Mouse (Mus musculus) embryonic fibroblast, embryonic 13.5 days (primary cell): ENCODE measurements around the gene Rragd. TPM values are rescaled to one million over a fixed set of nuclear protein-coding genes. Genes with fewer than 3 reads are reported as not detected.

Source experiments
- H3K27ac ChIP-seq: 2 replicates; pipeline ENCODE4 v1.5.1; 2012; ENCODE audit warnings: low read length, control low read depth, inconsistent platforms; ENCODE audit not compliant: insufficient read depth
- H3K4me1 ChIP-seq: 2 replicates; pipeline ENCODE4 v1.6.1; 2011; ENCODE audit warnings: low read length; ENCODE audit not compliant: control insufficient read depth, insufficient read depth
- H3K4me3 ChIP-seq: 2 replicates; pipeline ENCODE4 v1.5.1; 2011; ENCODE audit warnings: mild to moderate bottlenecking, control low read depth, low read length; ENCODE audit not compliant: insufficient read depth
- CTCF ChIP-seq: IDR thresholded peaks from 2 replicates; pipeline ENCODE4 v1.5.1; 2011; ENCODE audit warnings: mild to moderate bottlenecking, control low read depth, low read length, moderate library complexity, borderline replicate concordance; ENCODE audit not compliant: insufficient read depth
- POLR2A ChIP-seq: IDR thresholded peaks from 2 replicates; pipeline ENCODE4 v1.6.1; 2011; ENCODE audit warnings: low read depth, mild to moderate bottlenecking, control low read depth, low read length, moderate library complexity
- polyA plus RNA-seq: library from polyadenylated mRNA; stranded (reverse); fragments of >200 nt; gene quantifications from 2 replicates; pipeline ENCODE4 v1.2.4, GENCODE M21; 2011; ENCODE audit warnings: low read depth; ENCODE audit not compliant: missing spikeins, insufficient read length

Gene Rragd
- polyA plus RNA-seq = 3.1 and 3.4 TPM in 2 replicates

DNA sequence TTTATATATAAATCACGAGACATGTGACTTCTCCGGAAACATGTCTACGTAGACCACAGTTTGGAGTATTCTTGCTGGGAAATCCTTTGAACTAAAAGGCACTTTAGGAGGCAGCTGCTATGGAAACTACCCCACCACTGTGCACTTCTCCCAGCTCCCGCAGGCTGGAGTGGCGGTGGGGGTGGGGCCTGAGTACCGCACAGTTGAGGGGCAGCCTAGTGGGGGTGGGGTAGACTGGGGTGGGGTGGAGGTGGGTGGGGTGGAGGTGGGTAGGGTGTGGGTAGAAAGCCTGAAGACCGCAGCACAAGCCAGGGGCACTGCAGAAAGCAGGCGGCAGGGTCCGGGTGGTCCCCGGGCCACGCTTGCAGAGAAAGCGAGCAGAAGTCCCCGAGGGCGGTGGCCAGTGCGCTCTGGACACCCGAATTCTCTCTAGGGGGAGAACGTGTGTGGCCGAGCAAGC is at the start of gene Rragd:
Gene Rragd, plus strand, starts transcription at position 322 of the 460 bp plus-strand sequence.
- Histone ChIP-seq H3K4me1 (no peaks in the 10 kb centered on the region; the same call in 1 of the 2 replicates), H3K4me3 (peak within 1 kb of the TSS; percentile 73), H3K27ac (no peak within 1 kb of the TSS)
- TF ChIP-seq CTCF (no peak), POLR2A (no peak)

DNA sequence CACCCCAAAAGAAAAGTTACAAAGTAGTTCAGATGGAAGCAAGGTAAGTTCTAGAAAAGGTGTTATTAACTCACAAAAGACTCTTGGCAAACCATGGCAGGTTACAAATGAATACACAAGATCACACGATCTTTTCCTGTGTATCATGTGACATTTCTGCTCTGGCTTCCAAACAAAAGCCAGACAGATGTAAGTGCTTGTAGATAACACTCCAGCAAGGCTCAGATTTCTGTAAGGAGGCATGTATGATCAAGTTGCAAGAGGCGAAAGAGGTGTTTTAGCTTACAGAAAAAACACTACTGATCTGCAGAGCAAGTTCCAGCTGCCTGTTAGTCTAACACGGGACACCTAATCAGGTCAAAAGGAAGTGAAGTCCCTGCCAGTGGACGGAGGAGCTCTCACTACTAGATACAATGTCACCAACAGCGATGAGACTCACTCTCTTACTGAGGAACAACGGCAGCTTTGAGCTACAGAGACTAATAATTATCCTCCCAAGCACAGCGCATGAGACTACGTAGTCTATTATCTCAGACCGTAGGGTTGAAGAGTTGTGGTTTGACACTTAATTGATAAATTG is 46.0 kb upstream of the Rragd start:
- Histone ChIP-seq H3K4me3 (no peak overlapping the region), H3K4me1 (0 out of 2 replicates have a peak, but pooled peaks cover 2% of the 10 kb centered on the region), H3K27ac (no peak overlapping the region)
- TF ChIP-seq POLR2A (no peak), CTCF (no peak)

DNA sequence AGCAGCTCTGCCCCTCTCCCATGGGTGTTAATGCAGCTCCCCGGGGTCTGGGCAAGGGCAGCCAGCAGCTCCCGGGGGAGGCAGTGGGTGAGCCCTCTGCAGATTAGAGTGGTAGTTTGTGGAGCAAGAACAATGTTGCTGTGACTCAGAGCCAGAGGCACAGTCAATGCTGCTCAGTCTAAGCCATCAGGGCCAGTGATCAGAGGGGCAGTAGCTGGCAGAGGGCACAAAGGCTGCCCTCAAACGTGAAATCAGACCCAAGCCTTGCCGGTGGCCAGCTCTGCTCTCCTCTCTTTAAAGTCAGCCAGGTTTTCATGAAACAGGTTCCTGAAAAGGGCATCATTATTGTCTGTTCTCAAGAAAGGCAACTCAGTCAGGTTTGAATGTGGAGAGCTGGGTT is 43.3 kb upstream of the Rragd start:
- TF ChIP-seq POLR2A = no peak
- no peak for TF ChIP-seq CTCF
- H3K27ac ChIP-seq = no peak overlapping the region
- H3K4me3 ChIP-seq = no peak overlapping the region
- 0 out of 2 replicates have a peak, but pooled peaks cover 2% of the 10 kb centered on the region for H3K4me1 ChIP-seq

DNA sequence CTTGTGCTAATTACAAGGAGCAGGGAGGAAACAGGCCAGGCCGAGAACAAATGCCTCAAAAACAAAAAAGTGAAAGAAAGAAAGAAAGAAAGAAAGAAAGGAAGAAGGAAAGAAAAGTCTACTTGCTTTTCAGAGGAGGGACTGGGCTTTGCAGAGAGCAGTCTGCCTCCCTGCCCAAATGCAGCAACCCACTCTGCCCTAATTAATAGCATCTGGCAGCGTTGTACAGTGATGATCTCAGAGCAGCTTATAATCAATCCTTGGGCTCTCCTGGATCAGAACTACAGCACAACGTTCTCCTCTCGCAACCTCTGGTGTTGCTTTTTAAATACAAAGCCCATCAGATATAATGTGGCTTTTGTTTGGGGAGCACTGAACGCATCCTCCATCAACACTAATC is 42.9 kb upstream of the Rragd start:
- Histone ChIP-seq H3K27ac (no peak overlapping the region), H3K4me3 (no peak overlapping the region), H3K4me1 (0 out of 2 replicates have a peak, but pooled peaks cover 2% of the 10 kb centered on the region)
- TF ChIP-seq CTCF (no peak), POLR2A (no peak)

DNA sequence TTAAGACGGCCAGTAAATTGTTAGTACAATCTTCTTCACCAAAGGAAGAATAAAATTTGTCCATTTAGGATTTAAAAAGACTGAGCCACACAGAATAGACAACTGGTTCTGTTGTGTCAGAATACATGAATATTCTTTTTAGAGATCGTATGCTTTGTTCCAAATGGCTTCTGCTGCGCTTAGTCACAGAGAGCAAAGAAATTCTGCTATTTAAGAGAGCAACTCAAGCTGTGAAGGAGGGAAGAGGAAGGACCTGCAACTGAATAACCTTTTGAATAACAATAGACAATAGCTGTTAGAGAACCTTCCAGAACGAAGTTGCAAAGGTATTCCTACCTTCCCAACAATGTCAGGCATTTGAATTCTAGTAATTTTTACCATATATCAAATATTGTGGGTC is 41.9 kb upstream of the Rragd start:
- TF ChIP-seq POLR2A = no peak
- no peak for TF ChIP-seq CTCF
- 0 out of 2 replicates have a peak, but pooled peaks cover 2% of the 10 kb centered on the region for H3K4me1 ChIP-seq
- H3K27ac ChIP-seq = no peak overlapping the region
- no peak overlapping the region for H3K4me3 ChIP-seq

DNA sequence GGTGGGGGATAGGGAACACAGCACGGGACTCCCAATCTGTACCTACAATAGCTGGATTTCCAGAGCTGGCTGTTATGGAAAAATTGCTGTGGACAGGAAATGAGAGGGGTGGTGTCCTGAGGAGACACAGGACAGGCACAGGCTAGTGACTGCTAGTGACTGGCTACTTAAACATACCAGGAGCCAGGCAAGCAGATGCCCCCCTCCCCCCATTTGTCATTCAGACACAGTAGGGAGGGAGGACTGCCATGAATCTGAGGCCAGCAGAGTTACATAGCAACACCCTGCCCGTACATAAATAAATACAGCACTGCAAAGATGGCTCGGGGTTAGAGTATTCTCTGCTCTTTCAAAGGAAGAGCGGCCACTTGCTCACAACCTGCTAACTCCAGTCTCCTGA is 35.2 kb upstream of the Rragd start:
- TF ChIP-seq CTCF (no peak), POLR2A (no peak)
- Histone ChIP-seq H3K4me1 (no peaks in the 10 kb centered on the region), H3K27ac (no peak overlapping the region), H3K4me3 (no peak overlapping the region)

DNA sequence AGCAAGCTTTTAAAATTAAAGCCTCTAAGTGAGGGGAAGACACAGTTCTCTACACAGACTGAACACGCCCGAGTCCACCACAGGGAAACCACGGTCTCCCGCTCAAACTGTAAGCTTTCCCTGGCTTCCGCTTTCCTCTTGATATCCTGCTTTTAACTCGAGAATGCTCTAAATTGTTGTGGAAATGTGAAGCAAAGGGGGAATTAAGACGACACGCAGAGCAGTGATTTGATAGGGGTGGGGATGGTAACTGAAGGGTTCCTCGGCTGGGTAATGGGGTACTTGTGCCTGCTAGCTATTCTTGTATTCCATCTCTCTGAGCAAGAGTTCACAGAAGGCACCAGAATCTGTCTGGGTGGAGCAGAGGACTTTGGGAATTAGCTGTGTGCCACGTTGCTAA is 34.1 kb upstream of the Rragd start:
- no peak overlapping the region for H3K4me3 ChIP-seq
- H3K27ac ChIP-seq = no peak overlapping the region
- TF ChIP-seq POLR2A (no peak), CTCF (no peak)
- no peaks in the 10 kb centered on the region for H3K4me1 ChIP-seq

DNA sequence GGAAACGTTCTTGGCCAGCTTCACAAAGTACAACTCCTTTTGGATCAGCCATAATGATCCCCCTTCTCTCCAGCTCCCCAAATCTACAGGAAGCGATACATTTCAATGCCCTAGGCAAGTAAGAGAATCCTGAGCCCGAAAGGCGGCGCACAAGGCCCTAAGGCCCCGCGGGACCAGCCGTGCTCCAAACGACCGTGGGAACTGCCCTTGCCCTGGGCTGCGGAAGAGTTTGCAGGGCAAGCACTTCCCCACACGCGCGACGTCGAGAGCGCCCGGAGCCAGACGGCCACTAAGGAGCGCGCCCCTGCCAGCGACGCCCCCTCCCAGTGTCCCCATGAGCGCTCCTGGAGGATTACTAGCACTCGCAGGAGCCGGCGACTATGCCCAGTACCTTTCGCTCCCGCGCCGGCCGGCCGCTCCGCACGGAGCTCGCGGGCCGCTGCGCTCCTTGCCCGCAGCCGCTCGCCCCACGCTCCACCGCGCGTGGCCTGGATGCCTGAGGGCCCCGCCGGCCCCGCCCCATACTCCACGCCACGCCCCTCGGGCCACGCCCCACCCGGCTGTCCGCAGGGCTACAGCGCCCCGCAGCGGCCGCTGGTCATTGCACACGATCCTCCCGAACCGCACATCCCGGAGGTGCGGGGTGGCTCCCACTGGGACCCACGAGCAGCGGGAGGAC is 32.3 kb upstream of the Rragd start, which contains the start of gene Ankrd6:
Gene Ankrd6, minus strand, starts transcription at position 486 of the 679 bp plus-strand sequence.
- no peaks in the 10 kb centered on the region for H3K4me1 ChIP-seq
- H3K4me3 ChIP-seq = peak within 1 kb of the TSS; percentile 53
- H3K27ac ChIP-seq = no peak within 1 kb of the TSS
- TF ChIP-seq CTCF = peak; percentile 71
- peak; percentile 41; the same call in 1 of the 2 replicates for TF ChIP-seq POLR2A

DNA sequence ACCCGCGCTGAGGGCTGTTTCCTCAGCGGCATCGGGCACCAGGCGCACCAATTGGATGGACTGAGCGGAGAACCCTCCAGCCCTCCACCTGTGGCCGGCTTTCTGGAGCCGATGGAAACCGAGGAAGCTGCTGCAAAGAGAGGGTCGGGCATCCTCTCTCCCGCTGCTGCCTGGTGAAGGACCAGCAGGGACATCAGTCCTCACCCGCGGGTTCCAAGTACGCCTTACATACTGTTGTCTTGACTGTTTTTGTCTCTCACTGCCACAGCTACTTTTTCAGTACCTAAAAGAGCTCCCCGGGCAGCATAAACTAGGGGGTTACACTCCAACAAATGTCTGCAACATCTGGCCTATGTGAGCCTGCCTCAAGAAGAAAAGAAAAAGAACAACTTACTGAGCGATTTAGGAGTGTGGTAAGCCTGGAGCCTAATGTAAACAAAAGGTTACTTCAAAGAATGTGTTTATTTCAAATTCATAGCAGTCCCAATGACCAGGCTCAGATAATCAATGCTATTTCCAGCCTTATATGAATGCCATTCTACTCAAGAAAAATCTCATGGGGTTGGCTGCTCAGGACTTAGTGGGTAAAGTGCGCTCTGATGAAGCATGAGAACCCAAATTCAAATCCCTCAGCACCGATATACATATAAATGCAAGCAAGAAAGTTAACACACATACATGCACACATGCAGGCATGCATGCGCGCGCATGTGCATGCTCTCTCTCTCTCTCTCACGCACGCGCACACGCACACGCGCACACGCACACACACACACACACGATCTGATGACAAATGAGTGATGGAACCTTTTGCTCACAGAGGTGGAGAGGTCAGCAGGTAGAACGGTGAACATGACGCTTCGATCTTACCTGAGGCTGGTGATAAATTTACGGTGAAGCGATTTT is 31.5 kb upstream of the Rragd start:
- H3K4me1 ChIP-seq = no peaks in the 10 kb centered on the region
- H3K27ac ChIP-seq = no peak overlapping the region
- TF ChIP-seq CTCF (no peak), POLR2A (no peak)
- peak overlapping the region; percentile 53 for H3K4me3 ChIP-seq

DNA sequence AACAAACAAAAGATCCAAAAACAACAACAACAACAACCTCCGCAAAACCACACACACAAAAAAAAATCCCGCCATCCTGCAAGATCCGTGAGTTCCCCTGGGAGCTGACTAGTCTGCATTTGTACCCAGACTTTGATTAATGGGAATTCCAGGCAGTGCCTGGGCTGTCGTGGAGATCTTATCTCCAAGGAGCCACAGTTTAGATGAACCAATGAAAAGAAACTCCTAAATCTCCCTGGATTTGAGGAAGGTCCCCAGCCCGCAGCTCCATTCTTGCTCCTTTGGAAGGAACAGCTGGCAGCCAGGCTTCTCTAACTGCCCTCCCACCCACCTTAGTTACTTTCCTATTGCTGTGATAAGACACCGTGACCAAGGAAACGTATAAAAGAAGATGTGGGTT is 30.2 kb upstream of the Rragd start:
- no peak overlapping the region for H3K4me3 ChIP-seq
- H3K27ac ChIP-seq = no peak overlapping the region
- H3K4me1 ChIP-seq = no peaks in the 10 kb centered on the region
- TF ChIP-seq POLR2A = no peak
- TF ChIP-seq CTCF = no peak
